Mouse (Mus musculus) hindbrain, embryonic 11.5 days (tissue): ENCODE data around the gene Ercc4. TPM values are rescaled to one million over a fixed set of nuclear protein-coding genes. Genes with fewer than 3 reads are reported as not detected.

Source experiments
- ATAC-seq: fragments of 200-750 bp; cut with Nextera tagmentation; 2 replicates; pipeline ENCODE4 v1.8.0; 2017; ENCODE audit warnings: mild to moderate bottlenecking, moderate TSS enrichment, moderate library complexity; ENCODE audit not compliant: low FRiP score
- DNase-seq: peaks from one replicate; pipeline ENCODE4 v3.0.0-alpha.2; 2015; ENCODE audit warnings: low spot score
- H3K27ac ChIP-seq: fragments of 300-500 bp; sonication (generic); 2 replicates; pipeline ENCODE4 v1.5.1; 2014; ENCODE audit warnings: mild to moderate bottlenecking, low read depth, low read length
- H3K27me3 ChIP-seq: fragments of 300-500 bp; sonication (generic); 2 replicates; pipeline ENCODE4 v1.6.1; 2014; ENCODE audit warnings: mild to moderate bottlenecking, low read length, moderate library complexity, mixed read lengths; ENCODE audit not compliant: control insufficient read depth, insufficient read depth
- H3K36me3 ChIP-seq: fragments of 300-500 bp; sonication (generic); 2 replicates; pipeline ENCODE4 v1.6.1; 2014; ENCODE audit warnings: mild to moderate bottlenecking, low read length, moderate library complexity, mixed read lengths; ENCODE audit not compliant: control insufficient read depth, insufficient read depth
- H3K4me1 ChIP-seq: fragments of 300-500 bp; sonication (generic); replicated peaks from 2 replicates; pipeline ENCODE4 v1.6.1; 2014; ENCODE audit warnings: low read length, mixed read lengths; ENCODE audit not compliant: control insufficient read depth, insufficient read depth
- H3K4me2 ChIP-seq: fragments of 300-500 bp; sonication (generic); replicated peaks from 2 replicates; pipeline ENCODE4 v1.6.1; 2014; ENCODE audit warnings: mild to moderate bottlenecking, low read depth, low read length
- H3K4me3 ChIP-seq: fragments of 300-500 bp; sonication (generic); 2 replicates; pipeline ENCODE4 v1.5.1; 2014; ENCODE audit warnings: low read depth, low read length
- H3K9ac ChIP-seq: fragments of 300-500 bp; sonication (generic); 2 replicates; pipeline ENCODE4 v1.6.1; 2014; ENCODE audit warnings: low read depth, low read length
- H3K9me3 ChIP-seq: fragments of 300-500 bp; sonication (generic); 2 replicates; pipeline ENCODE4 v1.6.1; 2016; ENCODE audit warnings: low read length; ENCODE audit not compliant: control insufficient read depth
- WGBS: fragments of 180-500 bp; shearing (Covaris S2); extraction: QIAGEN DNeasy Blood & Tissue Kit; methylation state at CpG from one replicate; pipeline ENCODE4 v1.1.7; 2014; 5-methylcytosine and 5-hydroxymethylcytosine counted together
- polyA plus RNA-seq: library from polyadenylated mRNA; unstranded; fragments of >200 nt; fragmentation: Nextera tagmentation; extraction: Ambion mirVana; gene quantifications from 2 replicates; pipeline ENCODE4 v1.2.1, GENCODE M21; 2014

Gene Ercc4
- polyA plus RNA-seq, 1 experiment from 2014 or later: 14.3 TPM

GRCm38 (mm10) chr16:13154352-13154751, 44.9 kb downstream of the Ercc4 start:
- Histone ChIP-seq H3K9ac (no peak overlapping the region), H3K4me3 (no peak overlapping the region), H3K9me3 (no peaks in the 10 kb centered on the region), H3K4me2 (no peak overlapping the region), H3K27ac (no peak overlapping the region), H3K4me1 (no peaks in the 10 kb centered on the region), H3K27me3 (no peaks in the 10 kb centered on the region), H3K36me3 (no peaks in the 10 kb centered on the region)
- ATAC-seq: no peak
- no peak for DNase-seq

- ATAC-seq (no peak), DNase-seq (no peak)
- H3K4me1 ChIP-seq: no peaks in the 10 kb centered on the region
- no peaks in the 10 kb centered on the region for H3K9me3 ChIP-seq
- H3K4me3 ChIP-seq: no peak overlapping the region
- H3K27me3 ChIP-seq: no peaks in the 10 kb centered on the region
- H3K36me3 ChIP-seq: no peaks in the 10 kb centered on the region
- 52% methylated on average over 6 of the region's 6 CpGs for WGBS
- no peak overlapping the region for H3K9ac ChIP-seq
- H3K4me2 ChIP-seq: no peak overlapping the region
- H3K27ac ChIP-seq: no peak overlapping the region
Measured at GRCm38 (mm10) chr16:13157314-13157713, 47.8 kb downstream of the Ercc4 start.

GRCm38 (mm10) chr16:13158153-13158670, 48.7 kb downstream of the Ercc4 start:
- Histone ChIP-seq H3K4me3 (no peak overlapping the region), H3K4me1 (no peaks in the 10 kb centered on the region), H3K9ac (no peak overlapping the region), H3K36me3 (no peaks in the 10 kb centered on the region), H3K4me2 (no peak overlapping the region), H3K9me3 (no peaks in the 10 kb centered on the region), H3K27me3 (no peaks in the 10 kb centered on the region), H3K27ac (no peak overlapping the region)
- 66% methylated on average over 3 of the region's 3 CpGs for WGBS
- no peak for DNase-seq
- ATAC-seq: no peak

GRCm38 (mm10) chr16:13158906-13159889, 49.7 kb downstream of the Ercc4 start:
- DNase-seq (peak; percentile 33), ATAC-seq (peak; percentile 84)
- H3K4me2 ChIP-seq: no peak overlapping the region
- no peaks in the 10 kb centered on the region for H3K36me3 ChIP-seq
- no peaks in the 10 kb centered on the region for H3K4me1 ChIP-seq
- H3K9me3 ChIP-seq: no peaks in the 10 kb centered on the region
- no peak overlapping the region for H3K4me3 ChIP-seq
- H3K9ac ChIP-seq: no peak overlapping the region
- WGBS: 49% methylated on average over 13 of the region's 13 CpGs
- H3K27ac ChIP-seq: no peak overlapping the region
- no peaks in the 10 kb centered on the region for H3K27me3 ChIP-seq

- ATAC-seq (peak; percentile 97), DNase-seq (peak; percentile 97)
- Histone ChIP-seq H3K4me2 (peak overlapping the region; percentile 34), H3K36me3 (no peaks in the 10 kb centered on the region), H3K27me3 (no peaks in the 10 kb centered on the region), H3K4me1 (no peaks in the 10 kb centered on the region), H3K4me3 (no peak overlapping the region), H3K9ac (no peak overlapping the region; the same call in 1 of the 2 replicates), H3K27ac (no peak overlapping the region), H3K9me3 (no peaks in the 10 kb centered on the region)
- WGBS: 7% methylated on average over 29 of the region's 29 CpGs
Measured at GRCm38 (mm10) chr16:13159927-13160644, 50.6 kb downstream of the Ercc4 start.

- no peak overlapping the region for H3K27ac ChIP-seq
- H3K4me3 ChIP-seq: no peak overlapping the region
- H3K4me2 ChIP-seq: no peak overlapping the region
- no peaks in the 10 kb centered on the region for H3K36me3 ChIP-seq
- ATAC-seq: no peak
- no peaks in the 10 kb centered on the region for H3K9me3 ChIP-seq
- H3K9ac ChIP-seq: no peak overlapping the region
- WGBS: 82% methylated on average over 5 of the region's 5 CpGs
- no peak for DNase-seq
- H3K27me3 ChIP-seq: no peaks in the 10 kb centered on the region
- no peaks in the 10 kb centered on the region for H3K4me1 ChIP-seq
Measured at GRCm38 (mm10) chr16:13161516-13161915, 52.0 kb downstream of the Ercc4 start.

- no peak overlapping the region for H3K4me2 ChIP-seq
- H3K27ac ChIP-seq: no peak overlapping the region
- H3K9ac ChIP-seq: no peak overlapping the region
- no peaks in the 10 kb centered on the region for H3K9me3 ChIP-seq
- ATAC-seq (no peak), DNase-seq (no peak)
- 70% methylated on average over 3 of the region's 3 CpGs for whole genome bisulfite sequencing
- H3K4me3 ChIP-seq: no peak overlapping the region
- no peaks in the 10 kb centered on the region for H3K36me3 ChIP-seq
- no peaks in the 10 kb centered on the region for H3K27me3 ChIP-seq
- no peaks in the 10 kb centered on the region for H3K4me1 ChIP-seq
Measured at GRCm38 (mm10) chr16:13167731-13168130, 58.2 kb downstream of the Ercc4 start.

- no peak for DNase-seq
- ATAC-seq: no peak
- Histone ChIP-seq H3K4me2 (no peak overlapping the region), H3K4me3 (no peak overlapping the region), H3K9ac (no peak overlapping the region), H3K27me3 (no peaks in the 10 kb centered on the region), H3K4me1 (no peaks in the 10 kb centered on the region), H3K9me3 (no peaks in the 10 kb centered on the region), H3K36me3 (no peaks in the 10 kb centered on the region), H3K27ac (no peak overlapping the region)
- 87% methylated on average over 5 of the region's 5 CpGs for WGBS
Measured at GRCm38 (mm10) chr16:13173055-13173742, 63.7 kb downstream of the Ercc4 start.
